Mouse (Mus musculus): ENCODE data around the gene Ntn1.

DNA sequence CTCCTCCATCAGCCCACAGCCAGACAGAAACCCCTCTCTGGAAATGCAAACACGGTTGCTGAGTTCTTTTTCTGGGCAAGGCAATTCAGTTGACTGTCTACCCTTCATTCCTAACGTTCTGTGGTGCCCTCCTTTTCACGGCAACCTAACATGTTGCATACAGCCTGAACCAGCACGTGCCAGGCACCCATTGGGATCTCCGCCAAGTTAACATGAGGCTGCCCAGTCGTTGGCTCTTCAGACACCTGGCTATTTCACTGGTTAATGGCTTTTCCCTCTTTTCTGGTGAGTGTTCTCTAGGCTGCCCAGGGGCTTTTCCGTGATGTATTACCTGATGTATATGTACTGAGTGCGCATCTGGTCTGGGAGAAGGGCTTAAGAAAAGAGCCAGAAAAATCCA, 45.1 kb downstream of the Ntn1 start:
- no peak for TF ChIP-seq CTCF (IDR thresholded peaks at IDR 0.05; ENCODE audit: borderline replicate concordance, extremely low read depth, insufficient read depth, insufficient read length)
- TF ChIP-seq POLR2A (IDR thresholded peaks at IDR 0.05; ENCODE audit: borderline replicate concordance, extremely low read depth, insufficient read depth, insufficient read length, poor library complexity, severe bottlenecking): no peak
